Mouse (Mus musculus) erythroid progenitor cell, adult 5-6 weeks (primary cell): ENCODE measurements around the gene Adam10. TPM values are rescaled to one million over a fixed set of nuclear protein-coding genes. Genes with fewer than 3 reads are reported as not detected.

Experiments used
- ATAC-seq: replicated peaks from 2 replicates; pipeline ENCODE4 v1.8.0; 2016; ENCODE audit warnings: moderate number of reproducible peaks, mild to moderate bottlenecking, moderate TSS enrichment, inconsistent platforms; ENCODE audit not compliant: poor library complexity, low FRiP score, severe bottlenecking
- total RNA-seq, 2 experiments: library from RNA; stranded (forward) in 1 of 2; stranded (reverse) in 1 of 2; fragments of 150-400 nt in 1 of 2; fragments of 186-747, 209-891 nt in 1 of 2; gene quantifications; 2 replicates each; pipeline versions ENCODE4 v1.2.3 to v1.2.4; 2015 to 2017; ENCODE audit warnings: low replicate concordance in 2 of 2

Adam10 gene
- total RNA-seq, 2 experiments from 2014 or later = 328 to 407 TPM

DNA sequence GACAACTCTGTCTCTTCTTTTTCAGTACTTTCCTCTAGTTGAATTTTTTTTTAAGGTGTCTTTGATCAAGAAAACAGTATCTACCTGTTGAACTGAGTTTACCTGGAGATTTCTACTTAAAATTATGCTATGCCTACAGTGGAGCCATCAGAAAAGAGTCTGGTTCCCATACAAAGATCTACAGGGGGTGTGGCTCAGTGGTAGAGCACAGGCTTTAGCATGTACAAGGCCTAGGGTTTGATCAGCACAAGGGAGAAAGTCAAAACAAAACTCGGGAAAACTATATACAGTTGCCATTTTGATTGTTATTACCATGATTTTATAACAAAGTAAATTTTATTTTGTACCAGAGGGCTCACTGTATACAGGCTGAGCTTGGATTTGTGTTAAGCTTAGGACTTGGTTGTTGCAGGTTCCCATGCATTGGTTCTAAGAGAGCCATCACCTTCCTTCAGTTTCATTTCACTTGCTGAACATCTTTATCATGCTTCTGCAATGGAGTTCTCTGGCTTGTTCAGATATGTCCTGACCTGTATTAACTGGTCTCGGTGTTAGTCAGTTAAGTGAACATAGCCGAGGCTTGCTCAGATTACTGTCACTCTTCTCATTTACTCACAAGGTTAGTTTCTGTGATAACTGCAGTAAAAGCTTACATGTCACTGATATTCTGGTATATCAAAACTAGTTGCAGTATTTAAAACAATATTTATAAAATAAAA lies 72.9 kb downstream of the Adam10 start:
- ATAC-seq = no peak

DNA sequence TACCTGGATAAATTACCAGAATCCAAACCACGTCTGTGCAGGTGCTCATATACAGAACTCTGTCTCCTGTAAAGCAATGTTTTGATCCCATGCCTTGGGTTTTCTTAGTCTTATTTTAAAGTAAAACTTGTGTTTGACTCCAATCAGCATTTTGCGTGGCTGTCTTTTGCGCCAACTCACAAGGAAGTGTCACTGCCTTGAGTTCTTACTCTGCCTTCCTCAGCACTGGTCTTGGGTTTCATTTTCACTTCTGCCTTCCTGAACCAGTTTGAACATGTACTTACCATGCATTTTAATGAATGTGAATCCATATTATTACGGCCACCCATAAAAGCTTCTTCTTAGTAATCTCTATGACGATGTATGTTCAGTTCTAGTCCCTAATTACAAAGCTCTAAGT lies 82.2 kb downstream of the Adam10 start:
- no peak for ATAC-seq

DNA sequence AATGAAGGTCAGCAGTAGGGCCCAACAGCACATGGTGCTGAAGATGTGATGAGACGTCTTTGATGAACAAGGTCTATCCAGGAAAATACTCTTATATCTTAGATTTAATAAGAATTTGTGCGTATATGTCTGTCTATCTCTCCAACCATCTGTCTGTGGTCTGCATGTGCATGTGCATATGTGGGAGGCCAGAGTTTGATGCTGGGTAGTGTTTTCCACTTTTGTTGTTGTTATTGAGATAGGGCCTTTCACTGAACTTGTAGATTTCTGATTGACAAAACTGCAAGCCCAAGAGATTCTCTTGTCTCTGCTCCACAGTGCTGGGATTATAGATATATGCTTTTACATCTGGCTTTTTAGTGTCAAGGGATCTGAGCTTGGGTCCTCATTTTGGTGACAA lies 96.7 kb downstream of the Adam10 start:
- no peak for ATAC-seq

DNA sequence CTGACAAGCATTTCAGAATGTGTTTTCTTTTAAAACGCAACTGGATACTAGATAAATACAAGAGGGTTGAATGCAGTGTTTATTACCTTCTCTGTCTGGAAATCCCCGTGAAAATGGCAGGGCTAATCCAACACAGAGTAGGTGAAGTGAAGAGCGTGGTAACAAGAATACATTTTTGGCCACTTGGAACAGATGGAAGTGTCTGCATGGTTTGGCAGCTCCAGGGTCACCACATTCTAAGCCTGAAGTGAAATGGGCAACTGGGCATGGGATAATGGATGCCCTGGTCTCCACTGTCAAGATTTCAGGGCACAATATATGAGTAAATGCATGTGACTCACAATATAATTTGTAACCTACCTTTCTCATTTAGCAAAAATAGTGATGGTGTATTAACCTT lies 103.4 kb downstream of the Adam10 start:
- no peak for ATAC-seq

DNA sequence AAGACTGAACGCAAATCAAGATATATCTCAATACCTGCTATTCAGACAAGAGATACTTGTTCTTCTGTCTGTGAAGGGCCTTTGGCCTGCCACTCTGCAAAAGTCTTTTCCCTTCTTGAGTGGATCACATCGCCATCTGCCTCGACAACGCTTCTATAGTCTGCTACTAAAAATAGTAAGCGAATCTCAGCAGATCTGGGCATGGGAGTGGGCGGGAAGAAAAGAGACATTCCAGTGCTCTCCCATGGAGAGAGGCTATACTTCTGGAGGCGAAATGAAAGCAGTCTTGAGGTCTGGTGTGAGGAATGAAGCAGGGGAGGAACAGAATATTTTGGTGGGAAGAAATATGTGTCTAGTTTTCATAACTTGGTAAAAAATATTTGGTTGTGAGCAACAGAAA lies 109.9 kb downstream of the Adam10 start:
- no peak for ATAC-seq

DNA sequence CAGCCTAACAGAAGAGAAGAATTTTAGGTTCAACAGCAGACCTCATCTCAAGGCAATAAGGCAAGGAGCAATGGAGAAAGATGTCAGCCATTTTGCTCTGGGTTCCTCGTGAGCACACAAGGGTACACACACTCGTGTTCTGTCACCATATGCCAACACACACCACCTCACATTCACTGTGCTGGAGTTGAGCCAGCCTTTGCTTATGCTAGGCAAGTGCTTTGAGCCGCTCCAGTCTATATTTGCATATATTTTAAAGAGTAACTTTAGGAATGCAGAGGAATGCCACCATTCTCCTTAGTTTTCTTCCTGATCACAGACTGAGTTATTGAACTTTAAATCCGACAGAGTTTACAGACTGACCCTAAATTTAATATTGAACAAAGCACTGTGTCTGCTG lies 111.8 kb downstream of the Adam10 start:
- no peak for ATAC-seq

DNA sequence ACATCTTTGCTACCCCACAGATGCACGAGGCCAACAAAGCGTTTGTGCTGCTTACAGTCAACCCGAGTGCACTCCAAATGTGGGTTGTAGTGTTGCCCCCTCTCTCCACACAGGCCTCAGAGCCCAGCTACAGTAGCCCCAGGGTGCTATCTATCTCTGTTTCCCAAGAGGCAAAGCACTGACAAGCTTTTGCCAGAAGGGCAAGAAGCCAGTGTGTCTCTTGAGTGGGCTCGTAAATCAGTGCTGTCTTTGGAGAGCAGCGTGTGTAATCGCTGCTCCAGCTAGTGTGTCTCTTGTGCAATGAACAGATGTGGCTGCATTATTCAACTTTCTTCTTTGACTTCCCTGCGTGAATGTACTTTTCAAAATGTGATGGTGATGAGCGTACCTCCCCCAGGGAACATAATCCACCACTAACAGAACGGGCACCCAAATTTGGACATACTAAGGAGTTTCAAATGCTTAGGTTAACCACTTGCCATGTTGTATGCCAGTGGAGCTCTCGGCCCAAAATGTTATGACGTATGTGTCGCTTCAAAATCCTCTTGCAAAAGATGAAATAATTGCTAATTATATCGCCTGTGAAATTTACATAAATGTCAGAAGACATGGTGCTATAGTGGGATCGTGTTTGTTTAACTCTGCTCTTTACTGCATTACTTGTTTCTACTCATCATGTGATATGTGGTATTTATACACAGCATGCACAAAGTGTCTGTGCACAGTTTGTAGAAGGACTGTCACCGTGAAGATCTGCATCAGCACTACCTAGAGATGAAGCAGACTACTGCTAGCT lies 116.0 kb downstream of the Adam10 start:
- no peak for ATAC-seq

DNA sequence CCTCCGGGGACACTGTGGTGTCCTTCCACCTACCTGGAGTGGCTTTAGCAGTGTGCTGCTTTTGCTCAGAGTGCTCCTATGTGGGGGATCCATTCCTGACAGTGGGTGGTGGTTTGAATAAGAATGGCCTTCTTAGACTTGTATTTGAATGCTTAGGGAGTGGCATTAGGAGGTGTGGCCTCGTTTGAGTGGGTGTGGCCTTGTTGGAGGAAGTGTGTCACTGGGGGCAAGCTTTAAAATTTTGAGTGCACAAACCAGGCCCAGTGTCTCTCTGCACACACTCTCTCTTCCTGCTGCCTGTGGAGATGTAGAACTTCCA lies 116.6 kb downstream of the Adam10 start:
- ATAC-seq = no peak

DNA sequence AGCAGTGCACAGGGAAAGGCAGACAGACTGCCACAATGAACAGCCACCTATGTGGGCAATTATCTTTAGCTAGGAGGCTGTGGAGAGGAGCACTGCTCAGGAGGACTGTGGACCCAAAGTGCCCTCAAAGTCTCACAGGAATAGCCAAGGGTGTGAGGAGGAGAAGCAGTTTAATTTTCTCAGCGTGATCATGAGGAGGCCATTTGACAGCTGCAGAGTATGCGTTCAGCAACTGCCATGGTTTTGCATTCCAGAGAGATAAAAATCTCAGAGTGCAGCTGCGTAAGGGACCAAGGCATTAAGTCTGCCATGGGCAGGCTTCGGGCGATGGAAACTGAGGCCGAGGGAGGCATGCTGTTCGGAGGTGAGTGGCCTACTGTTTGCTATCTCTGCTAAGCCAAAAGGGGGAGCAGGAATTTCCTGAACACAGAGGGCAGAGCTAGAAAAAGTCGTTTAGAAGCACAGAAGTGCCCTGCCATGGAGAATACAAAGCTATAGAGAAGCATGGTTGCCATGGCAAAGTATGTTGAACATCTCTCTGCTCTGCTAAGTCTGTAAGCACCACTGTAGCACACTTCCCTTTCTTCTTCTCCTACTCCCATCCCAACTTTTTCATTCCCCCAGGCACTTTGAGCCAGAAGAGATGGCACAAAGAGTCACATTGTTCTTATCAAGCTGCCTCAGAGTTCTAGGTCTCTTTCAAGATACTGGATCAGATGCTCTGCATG lies 122.0 kb downstream of the Adam10 start:
- ATAC-seq = no peak

DNA sequence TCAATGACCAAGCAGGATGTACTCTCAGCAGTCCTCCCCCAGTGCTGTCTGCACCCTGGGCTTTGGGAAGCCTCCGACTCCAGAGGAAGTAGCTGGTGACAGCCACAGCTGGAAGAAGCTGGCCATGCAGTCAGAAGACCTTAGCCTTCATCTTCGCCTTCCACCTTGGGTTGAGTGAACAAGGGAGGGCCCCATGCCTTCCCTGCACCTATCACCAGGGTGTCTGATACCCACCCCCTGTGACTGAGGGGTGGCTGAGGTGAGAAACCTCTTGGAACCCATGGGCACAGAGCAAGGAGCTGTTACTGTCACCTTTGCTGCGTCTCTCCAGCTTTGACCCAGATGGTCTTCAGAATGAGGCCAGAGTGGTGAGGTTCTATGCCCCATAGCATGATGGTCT lies 123.0 kb downstream of the Adam10 start:
- ATAC-seq = no peak

DNA sequence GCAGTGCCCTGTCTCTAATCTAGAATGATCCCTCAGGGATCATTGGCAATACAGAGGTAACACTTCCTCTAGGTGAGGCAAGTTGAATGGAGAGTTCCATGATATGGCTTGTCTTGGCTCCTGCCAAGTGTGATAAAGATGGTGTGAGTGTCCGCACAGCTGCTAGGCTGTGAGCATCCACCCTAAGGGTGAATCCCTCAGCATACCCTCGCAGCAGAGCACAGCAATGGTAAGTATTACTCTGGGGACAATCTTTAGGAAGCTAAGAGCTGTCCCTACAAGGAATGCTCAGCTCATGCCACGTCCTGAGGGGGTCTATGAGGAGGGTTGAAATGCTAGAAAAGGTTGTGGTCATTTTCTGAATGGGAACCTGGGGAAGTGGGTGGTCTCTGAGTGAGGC lies 124.0 kb downstream of the Adam10 start:
- no peak for ATAC-seq

DNA sequence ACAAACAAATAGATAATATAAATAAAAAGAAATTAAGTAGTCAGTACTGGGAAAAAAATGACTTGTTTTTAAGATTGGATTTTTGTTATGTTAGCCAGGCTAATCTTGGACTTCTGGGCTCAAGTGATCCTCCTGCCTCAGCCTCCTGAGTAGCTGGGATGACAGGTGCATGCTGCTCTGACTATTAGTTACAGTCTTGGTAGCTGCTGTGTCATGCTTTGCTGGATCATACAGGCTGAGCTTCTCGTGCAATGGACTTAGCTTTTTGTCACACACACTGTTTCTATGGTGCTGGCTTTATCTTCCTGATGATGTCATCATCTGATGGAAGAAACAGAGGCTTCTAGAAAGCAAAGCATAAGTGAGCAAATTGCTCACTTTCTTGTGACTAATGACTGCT lies 127.3 kb downstream of the Adam10 start:
- ATAC-seq = no peak

DNA sequence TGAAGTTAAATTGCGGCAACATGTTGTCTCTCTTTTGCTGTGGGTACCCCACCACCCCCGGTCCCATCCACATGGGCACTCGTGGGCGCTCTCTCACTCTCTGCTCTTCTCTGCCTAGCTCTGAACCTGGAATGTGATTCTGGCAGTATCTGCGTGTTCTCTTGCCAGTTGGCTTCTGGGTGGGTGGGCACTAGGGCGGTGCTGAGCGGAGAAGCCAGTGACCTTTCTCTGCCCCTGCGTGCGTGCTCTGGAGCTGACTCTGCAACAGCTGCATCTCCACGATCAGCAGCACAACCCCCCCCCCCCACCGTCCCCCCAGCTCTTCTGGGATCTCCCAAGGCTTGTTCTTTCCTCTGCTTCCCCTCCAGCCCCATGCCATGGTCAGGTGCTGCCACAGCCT lies 128.9 kb downstream of the Adam10 start:
- ATAC-seq = no peak

DNA sequence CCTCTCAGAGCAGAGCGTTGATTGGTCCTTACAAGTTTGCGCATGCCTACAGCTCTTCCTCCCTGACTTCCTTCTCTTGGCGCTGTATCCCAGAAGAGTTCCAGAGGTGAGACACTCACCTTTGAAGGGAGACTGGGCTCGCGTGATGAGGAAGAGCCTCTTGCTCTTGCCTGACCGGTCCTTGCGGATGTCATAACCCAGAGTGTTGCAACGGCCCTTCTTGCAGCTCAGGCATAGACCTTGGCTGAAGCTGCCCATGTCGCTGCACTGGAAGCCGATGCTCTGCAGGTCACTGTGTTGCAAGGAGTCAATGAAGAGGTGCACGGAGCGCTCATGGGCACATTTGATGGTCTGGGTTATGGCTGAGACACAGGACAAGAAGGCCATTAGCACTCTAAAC lies 133.8 kb downstream of the Adam10 start:
- no peak for ATAC-seq

DNA sequence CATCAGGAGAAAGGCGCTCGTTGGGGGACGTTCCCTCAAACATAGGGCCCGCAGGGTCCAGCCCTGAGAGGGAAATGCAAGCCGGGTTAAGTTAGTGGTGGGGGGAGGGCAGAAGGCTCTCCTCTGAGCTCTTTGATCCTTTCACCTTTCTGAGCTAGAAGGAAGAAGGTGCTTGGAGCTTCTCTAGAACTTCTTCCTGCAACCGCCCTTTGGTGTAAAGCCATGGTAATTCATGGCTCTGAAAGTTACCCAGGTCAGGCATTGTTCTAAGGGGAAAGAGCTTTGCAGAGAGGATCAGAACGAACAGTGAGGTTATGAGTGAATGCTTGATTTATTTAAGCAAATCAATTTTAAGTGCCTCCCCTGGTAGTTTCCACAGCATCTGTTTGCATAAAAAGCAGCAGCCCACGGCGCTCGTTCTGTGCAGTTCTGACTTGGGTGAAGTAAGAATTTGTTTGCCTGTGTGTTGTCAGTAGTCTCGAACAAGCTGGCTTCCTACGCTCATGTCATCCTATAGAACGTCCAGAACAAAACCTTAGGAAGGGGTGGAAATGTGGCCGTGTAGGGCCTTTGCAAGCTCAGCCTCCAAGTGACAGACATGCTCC lies 138.0 kb downstream of the Adam10 start:
- ATAC-seq = no peak

DNA sequence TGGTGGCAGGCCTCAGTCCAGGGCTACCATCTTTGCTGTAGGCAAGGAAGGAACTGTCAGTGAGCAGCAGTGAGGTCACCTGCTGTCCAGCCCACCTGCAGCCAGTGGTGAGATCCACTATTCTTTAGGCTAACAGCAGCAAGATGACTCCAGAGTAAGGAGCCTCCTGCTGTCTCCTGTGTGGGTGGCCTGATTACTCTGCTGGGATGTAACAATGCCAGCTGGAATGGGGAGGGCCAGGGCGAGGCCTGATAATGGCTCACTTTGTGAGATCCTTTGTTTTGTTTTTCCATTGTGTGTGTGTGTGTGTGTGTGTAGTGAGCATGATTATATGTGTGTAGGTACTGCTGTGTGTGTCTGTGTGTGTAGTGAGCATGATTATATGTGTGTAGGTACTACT lies 138.6 kb downstream of the Adam10 start:
- no peak for ATAC-seq

DNA sequence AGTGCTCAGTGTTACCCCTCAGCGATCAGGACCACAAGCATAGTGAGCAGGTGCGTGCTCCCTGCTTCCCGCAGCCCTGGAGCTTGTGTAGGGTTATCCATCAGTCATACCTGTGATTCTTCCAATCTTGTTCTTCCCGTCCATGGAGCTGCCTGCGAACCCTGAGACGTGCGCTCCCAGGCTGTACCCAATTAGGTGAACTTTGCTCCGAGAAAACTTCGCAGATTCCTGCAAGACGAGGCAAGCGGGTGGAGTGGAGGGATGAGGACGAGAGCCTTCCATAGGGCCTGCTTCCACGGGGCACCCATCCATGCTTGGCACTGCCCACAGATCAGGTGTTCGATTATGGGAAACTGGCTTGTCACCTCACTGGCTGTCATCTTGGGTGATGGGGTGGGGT lies 139.9 kb downstream of the Adam10 start:
- ATAC-seq = no peak

DNA sequence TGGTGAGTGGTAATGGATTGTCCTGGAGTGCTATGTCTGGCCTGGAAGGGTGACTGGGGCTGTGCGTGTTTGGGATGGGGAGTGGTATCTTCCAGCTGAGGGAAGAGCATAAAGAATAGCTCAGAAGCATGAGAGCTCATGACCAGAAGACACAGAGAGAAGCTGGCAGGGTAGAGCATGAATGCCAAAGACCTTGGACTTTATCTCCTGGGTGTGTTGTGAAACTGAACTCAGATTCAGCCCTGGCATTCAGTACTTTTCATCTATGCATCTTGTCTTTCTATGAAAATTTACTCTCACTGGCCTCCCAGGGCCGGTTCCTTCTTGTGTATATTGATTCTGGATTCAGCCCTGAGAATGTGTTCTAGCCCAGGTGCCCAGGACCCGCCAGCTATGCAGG lies 145.3 kb downstream of the Adam10 start:
- ATAC-seq = no peak

DNA sequence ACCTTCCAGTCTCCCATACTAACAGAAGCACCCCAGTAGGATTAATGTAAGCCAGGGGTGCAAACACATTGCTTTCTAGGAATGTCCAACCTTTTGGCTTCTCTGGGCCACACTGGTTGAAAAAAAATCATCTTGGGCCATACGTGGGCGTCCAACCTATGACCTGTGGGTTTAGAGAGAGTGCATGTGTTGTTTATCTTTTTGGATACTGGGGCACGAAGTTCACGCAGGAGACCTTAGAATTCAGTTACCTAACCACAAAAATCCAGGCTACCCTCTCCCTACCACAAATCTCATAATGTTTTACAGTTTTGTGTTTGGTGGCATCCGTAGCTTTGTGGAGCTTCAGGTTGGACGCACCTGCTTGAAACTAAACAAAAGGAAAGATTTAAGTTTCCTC lies 149.1 kb downstream of the Adam10 start:
- no peak for ATAC-seq
